Mouse (Mus musculus): ENCODE measurements around the gene Clstn3. TPM values are rescaled to one million over a fixed set of nuclear protein-coding genes. Genes with fewer than 3 reads are reported as not detected.
"Not testable (repeated sequence)": the region's sequence is repeated elsewhere in the genome, so short reads cannot be mapped to it uniquely, and the experiment has no call there.

Gene Clstn3
- total RNA-seq, 4 experiments from 2014 or later, result 331 to 359 (median 336) TPM

- DNase-seq (ENCODE audit: low spot score in 2 of 2), result peak; percentile 32 to 54
Observed at GRCm38 (mm10) chr6:124414150-124414926, 50.3 kb downstream of the Clstn3 start.

- no peak for DNase-seq (ENCODE audit: low spot score in 2 of 2)
Observed at GRCm38 (mm10) chr6:124413770-124414149, 50.8 kb downstream of the Clstn3 start.

DNA sequence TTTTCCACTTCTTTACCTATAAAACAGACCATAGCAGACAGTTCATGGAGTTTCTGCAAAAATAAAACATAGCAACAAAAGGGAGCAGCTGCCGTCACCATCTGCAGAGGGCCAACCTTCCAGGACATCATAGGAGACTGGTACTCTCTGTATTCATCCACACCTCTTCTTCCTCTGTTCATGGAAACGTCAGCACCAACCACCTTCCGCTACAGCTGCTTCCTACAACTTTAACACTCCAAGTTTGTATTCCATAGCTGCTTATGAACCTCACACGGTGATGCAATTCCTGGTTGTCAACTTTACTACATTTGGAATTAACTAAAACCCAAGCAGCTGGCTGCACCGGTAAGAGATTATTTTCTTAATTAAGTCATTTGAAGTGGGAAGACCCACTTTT, 56.2 kb downstream of the Clstn3 start:
- DNase-seq (ENCODE audit: low spot score in 2 of 2), result no peak

GRCm38 (mm10) chr6:124407180-124407579, 57.4 kb downstream of the Clstn3 start:
- no peak for DNase-seq (ENCODE audit: low spot score in 2 of 2)

DNA sequence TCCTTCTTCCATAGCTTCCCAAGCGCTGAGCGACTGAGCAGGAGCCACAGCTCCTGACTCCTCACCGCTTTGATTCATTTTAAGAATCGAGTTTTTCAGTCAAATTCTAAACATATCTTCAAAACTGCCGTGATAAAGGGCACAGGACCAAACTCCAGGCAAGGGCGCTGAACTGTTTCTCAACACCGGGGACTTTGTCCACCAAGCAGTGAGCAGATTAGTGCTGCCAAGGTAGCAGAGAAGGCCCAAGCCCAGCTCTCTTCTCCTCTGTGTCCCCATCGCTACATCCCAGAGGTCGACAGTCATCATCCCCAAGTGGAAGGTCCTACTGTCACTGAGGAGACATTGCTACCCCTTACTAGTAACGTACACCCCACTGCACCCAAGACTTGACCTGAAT, 58.3 kb downstream of the Clstn3 start:
- DNase-seq (ENCODE audit: low spot score in 2 of 2), result no peak

- no peak for DNase-seq (ENCODE audit: low spot score in 2 of 2)
Observed at GRCm38 (mm10) chr6:124399738-124400137, 64.9 kb downstream of the Clstn3 start.

DNA sequence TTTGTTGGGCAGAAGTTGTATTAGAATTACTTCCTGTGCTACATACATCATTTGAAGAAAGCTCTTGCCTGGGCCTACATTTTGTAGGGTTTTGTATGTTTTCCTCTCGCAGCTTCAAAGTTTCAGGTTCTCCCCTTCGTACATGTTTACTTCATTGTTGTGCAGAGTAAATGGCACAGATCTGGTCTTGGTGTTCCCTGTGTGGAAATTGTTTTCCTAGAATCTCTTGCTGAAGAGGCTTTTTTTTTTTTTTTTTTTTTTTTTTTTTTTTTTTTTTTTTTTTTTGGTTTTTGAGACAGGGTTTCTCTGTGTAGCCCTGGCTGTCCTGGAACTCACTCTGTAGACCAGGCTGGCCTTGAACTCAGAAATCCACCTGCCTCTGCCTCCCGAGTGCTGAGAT, 69.6 kb downstream of the Clstn3 start:
- not testable (repeated sequence) for DNase-seq (ENCODE audit: low spot score in 2 of 2)

Other genes starting within 250 kb of the Clstn3 start
- gene Vmn2r27, start 232.9 kb downstream of the Clstn3 start, total RNA-seq (2022), result under 1 TPM in 2 of 4 experiments, not detected in 2; 0.11 to 0.19 TPM
- 1 to 10 TPM; 1.6 to 2.7 (median 2.1) TPM for gene Cd163, start 160.1 kb downstream of the Clstn3 start, total RNA-seq (2022)
- gene Pex5, start 49.7 kb downstream of the Clstn3 start, total RNA-seq (2022), result 10 to 100 TPM; 53.0 to 56.3 (median 53.8) TPM
- gene C1rl, start 28.3 kb upstream of the Clstn3 start, total RNA-seq (2022), result under 1 TPM; 0.19 to 0.49 (median 0.45) TPM
- 1 to 10 TPM; 1.7 to 2.2 (median 1.9) TPM for gene C1ra, start 47.6 kb upstream of the Clstn3 start, total RNA-seq (2022)
- gene C1s1, start 77.6 kb upstream of the Clstn3 start, total RNA-seq (2022), result 1 to 10 TPM in 3 of 4 experiments, under 1 TPM in 1; 0.93 to 3.0 (median 1.2) TPM
- not detected for gene C1rb, start 105.5 kb upstream of the Clstn3 start, total RNA-seq (2022)
- under 1 TPM in 3 of 4 experiments, not detected in 1; 0.22 to 0.23 (median 0.23) TPM for gene C1s2, start 171.3 kb upstream of the Clstn3 start, total RNA-seq (2022)
- gene Lpcat3, start 198.2 kb upstream of the Clstn3 start, total RNA-seq (2022), result 10 to 100 TPM; 22.6 to 34.6 (median 26.1) TPM
- gene Emg1, start 247.4 kb upstream of the Clstn3 start, total RNA-seq (2022), result 10 to 100 TPM; 41.0 to 48.1 (median 43.4) TPM
- 100 to 1,000 TPM; 111 to 126 (median 116) TPM for gene Phb2, start 247.5 kb upstream of the Clstn3 start, total RNA-seq (2022)